Mouse (Mus musculus): ENCODE measurements around the gene Traf4. TPM values are rescaled to one million over a fixed set of nuclear protein-coding genes. Genes with fewer than 3 reads are reported as not detected.
A peak's percentile ranks its signal among the peaks of the same experiment; 100 is the strongest.

Gene Traf4
- polyA plus RNA-seq, 1 experiment from 2014 or later, result 101 TPM

DNA sequence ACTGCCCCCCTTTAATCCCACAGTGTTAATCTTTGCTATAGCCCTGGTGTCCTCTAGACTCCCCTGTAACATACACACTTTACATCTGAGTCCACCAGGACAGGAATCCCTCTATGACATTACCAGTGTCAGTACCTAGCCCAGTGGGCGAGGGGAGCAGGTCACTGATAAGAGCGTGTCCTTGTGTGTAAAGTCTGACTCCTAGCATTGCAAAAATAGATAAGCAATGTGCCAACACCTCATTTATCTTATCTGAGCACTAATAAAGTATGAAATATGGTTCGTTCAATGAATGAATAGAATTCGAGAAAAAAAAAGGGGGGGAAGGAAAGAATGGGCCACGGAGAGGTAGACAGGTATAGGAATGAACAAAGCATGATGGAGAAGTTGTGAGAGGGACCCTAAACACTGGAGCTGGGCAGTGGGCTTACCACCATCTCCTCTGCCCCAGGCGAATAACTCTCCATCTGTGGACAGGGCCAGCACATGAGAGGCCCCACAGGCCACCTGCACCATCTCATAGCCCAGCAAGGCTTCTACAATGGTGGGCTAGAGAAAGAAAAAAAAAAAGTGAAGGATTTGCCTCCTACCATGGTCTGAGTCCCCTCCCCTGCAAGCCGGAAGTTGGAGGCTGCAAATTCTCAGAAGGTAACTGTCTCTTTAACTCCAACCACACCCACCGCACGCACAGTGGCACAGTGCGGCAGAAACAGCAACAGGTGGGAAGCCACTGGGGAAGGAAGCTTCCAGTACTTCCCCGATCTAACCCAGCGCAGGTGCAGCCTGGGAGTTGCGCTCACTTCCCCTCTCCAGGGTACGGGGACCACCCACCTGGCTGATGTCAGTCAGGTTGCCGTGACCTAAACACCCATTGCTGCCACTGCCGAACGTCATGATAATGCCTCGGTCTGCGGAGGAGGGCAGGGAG is 3.4 kb upstream of the Traf4 start:
- TF ChIP-seq CTCF (IDR thresholded peaks at IDR 0.05), result no peak
- no peaks in the 10 kb centered on the region for H3K27me3 ChIP-seq
- CTCF ChIA-PET, result interaction anchor here (1.1 to 3.7 kb wide), 2 partner anchors 8 to 18 kb away, joined by 3 to 16 read pairs; partner anchors contain the start of genes Nek8 and Tlcd1
- in situ Hi-C loops (cut with MboI; ENCODE audit: low pct_unique_long_range_greater_than_20kb), result no loop called here
- POLR2A ChIA-PET, result no interaction called here
- DNase-seq (ENCODE audit: low read depth, low spot score), result no peak
- no peak for ATAC-seq

- no peaks in the 10 kb centered on the region for H3K27me3 ChIP-seq
- ChIA-PET POLR2A (interaction anchor here (0.6 kb wide), 1 partner anchor 10 kb away, joined by 3 read pairs; no protein-coding TSS in a partner anchor), CTCF (interaction anchor here (1.1 to 3.7 kb wide), 2 partner anchors 9 to 16 kb away, joined by 3 to 16 read pairs; partner anchors contain the start of genes Nek8 and Tlcd1)
- TF ChIP-seq CTCF (IDR thresholded peaks at IDR 0.05), result no peak
- no peak for ATAC-seq
- DNase-seq (ENCODE audit: low read depth, low spot score), result no peak
- in situ Hi-C loops (cut with MboI; ENCODE audit: low pct_unique_long_range_greater_than_20kb), result no loop called here
Measured at GRCm38 (mm10) chr11:78167257-78167959, 2.0 kb upstream of the Traf4 start.

DNA sequence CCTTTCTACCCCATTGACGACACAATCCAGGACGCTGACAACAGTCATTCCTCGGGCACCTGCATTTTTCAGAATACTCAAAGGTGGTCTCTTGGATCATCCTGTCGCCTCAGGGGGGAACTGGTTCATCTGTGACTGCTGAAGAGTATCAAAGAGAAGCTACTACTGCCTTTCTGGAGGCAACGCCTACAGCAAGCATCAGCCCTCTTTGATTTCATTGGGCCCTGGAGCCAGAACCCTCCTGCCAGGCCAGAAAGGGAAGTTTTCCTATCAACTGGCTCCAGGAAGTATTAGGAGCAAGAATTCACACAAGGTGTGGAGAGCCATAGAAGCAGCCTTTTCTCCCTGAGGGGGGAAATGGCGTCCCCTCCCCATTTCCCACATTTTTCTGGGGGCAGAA is 1.3 kb upstream of the Traf4 start:
- no peak for TF ChIP-seq CTCF (IDR thresholded peaks at IDR 0.05)
- POLR2A ChIA-PET, result interaction anchor here (4.8 kb wide), 1 partner anchor 9 kb away, joined by 50 read pairs; the partner anchor contains the start of genes Nek8 and Tlcd1
- no peak for ATAC-seq
- CTCF ChIA-PET, result interaction anchor here (3.7 kb wide), 1 partner anchor 10 kb away, joined by 16 read pairs; the partner anchor contains the start of genes Nek8 and Tlcd1
- in situ Hi-C loops (cut with MboI; ENCODE audit: low pct_unique_long_range_greater_than_20kb), result no loop called here
- DNase-seq (ENCODE audit: low read depth, low spot score), result no peak
- no peaks in the 10 kb centered on the region for H3K27me3 ChIP-seq

DNA sequence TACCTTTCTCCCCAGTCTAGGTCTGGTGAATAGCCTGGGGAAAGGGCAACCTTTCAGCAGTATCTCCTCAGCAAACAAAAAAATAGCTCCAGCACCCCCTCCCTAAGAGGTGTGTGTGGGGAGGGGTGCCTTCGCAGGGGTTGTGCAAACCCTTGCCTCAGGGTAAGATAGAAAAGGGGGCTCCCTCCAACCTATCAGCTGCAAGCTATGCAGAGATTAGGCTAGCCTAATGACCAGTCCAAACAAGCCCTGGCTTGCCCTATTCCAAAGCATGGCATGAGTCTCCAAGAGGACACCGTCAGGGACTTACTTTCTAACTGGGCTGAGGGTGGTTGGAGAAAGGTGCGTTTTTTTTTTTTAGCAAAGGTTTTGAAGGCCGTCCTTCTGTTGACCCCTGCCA is 772 bp upstream of the Traf4 start:
- ATAC-seq, result no peak
- no peaks in the 10 kb centered on the region for H3K27me3 ChIP-seq
- ChIA-PET POLR2A (interaction anchor here (4.8 kb wide), 1 partner anchor 9 kb away, joined by 50 read pairs; the partner anchor contains the start of genes Nek8 and Tlcd1), CTCF (interaction anchor here (3.7 kb wide), 1 partner anchor 11 kb away, joined by 16 read pairs; the partner anchor contains the start of genes Nek8 and Tlcd1)
- TF ChIP-seq CTCF (IDR thresholded peaks at IDR 0.05), result no peak
- DNase-seq (ENCODE audit: low read depth, low spot score), result no peak
- in situ Hi-C loops (cut with MboI; ENCODE audit: low pct_unique_long_range_greater_than_20kb), result no loop called here

DNA sequence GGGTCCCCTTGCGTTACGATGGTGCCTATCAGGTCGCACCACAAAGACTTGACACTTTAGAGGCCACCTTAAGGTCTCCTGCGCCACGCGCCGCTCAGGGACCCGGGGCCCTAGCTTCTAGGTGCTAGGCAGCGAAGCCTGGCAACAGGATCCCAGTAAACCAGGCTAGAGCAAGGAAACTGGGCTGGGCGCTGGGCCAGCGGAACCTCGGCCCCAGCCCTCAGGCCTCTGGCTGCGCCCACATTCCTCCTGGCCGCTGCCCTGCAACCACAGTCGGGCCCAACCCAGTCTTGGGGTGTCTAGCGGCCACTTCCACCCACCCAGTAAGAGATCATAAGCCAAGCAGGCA is 346 bp upstream of the Traf4 start:
- no peaks in the 10 kb centered on the region for H3K27me3 ChIP-seq
- DNase-seq (ENCODE audit: low read depth, low spot score), result no peak
- ChIA-PET POLR2A (interaction anchor here (4.8 kb wide), 1 partner anchor 10 kb away, joined by 50 read pairs; the partner anchor contains the start of genes Nek8 and Tlcd1), CTCF (interaction anchor here (3.7 kb wide), 1 partner anchor 11 kb away, joined by 16 read pairs; the partner anchor contains the start of genes Nek8 and Tlcd1)
- ATAC-seq, result peak; percentile 48
- no peak for TF ChIP-seq CTCF (IDR thresholded peaks at IDR 0.05)
- in situ Hi-C loops (cut with MboI; ENCODE audit: low pct_unique_long_range_greater_than_20kb), result no loop called here

- in situ Hi-C loops (cut with MboI; ENCODE audit: low pct_unique_long_range_greater_than_20kb), result no loop called here
- ATAC-seq, result no peak
- H3K27me3 ChIP-seq, result no peaks in the 10 kb centered on the region
- no peak for DNase-seq (ENCODE audit: low read depth, low spot score)
- TF ChIP-seq CTCF (IDR thresholded peaks at IDR 0.05), result no peak
- ChIA-PET CTCF (interaction anchor here (1.2 to 2.0 kb wide), 2 partner anchors 11 to 13 kb away, joined by 6 to 9 read pairs; partner anchors contain the start of genes Nek8 and Tlcd1), POLR2A (interaction anchor here (4.8 kb wide), 1 partner anchor 11 kb away, joined by 50 read pairs; the partner anchor contains the start of genes Nek8 and Tlcd1)
Measured at GRCm38 (mm10) chr11:78164604-78164923, 825 bp downstream of the Traf4 start.

DNA sequence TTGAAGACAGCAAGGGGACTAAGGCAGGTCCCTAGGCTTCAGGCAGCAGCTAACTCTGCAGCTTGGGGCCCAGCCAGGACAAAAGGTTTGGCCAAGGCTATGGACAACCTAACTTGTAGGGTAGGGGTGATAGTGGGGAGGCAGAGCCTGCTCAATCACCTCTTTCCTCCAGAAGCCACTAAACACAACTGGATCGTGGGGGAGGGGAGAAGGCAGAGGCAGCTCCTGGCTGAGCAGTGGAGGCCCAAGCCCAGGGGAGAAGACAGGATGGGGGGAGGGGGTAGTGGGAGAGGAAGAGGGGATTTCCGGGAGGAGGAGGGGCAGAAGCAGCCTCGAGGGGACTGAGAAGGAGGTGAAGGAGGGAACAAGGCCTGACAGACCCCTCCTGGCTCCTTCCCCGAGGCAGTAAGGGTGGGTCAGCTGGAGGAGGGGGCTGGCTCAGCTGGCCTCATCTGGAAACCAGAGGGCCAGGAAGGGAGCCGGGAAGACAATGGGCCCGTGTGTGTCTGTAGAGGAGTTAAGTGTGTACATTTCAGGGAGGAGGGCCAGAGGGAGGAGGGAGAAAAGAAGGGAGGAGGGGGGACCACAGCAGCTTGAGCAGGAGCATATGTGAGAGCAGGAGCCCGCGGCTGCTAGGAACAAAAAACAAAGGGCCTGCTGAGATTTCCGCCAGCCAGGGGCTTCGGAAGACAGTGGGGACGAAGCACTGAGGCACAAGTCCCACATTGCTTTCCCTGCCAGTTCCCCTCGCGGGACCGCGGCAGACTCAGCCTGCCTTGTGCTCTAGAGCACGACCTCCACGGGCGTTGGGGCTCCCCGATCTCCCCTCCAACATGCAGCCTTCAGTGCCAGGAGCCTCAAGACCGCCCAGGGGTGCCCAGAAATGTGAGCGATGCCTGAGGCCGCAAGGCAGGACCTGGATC is 1.4 kb downstream of the Traf4 start:
- no peaks in the 10 kb centered on the region for H3K27me3 ChIP-seq
- CTCF ChIA-PET, result interaction anchor here (1.2 to 2.0 kb wide), 2 partner anchors 12 to 14 kb away, joined by 6 to 9 read pairs; partner anchors contain the start of genes Nek8 and Tlcd1
- ATAC-seq (no peak), DNase-seq (ENCODE audit: low read depth, low spot score) (no peak)
- in situ Hi-C loops (cut with MboI; ENCODE audit: low pct_unique_long_range_greater_than_20kb), result no loop called here
- TF ChIP-seq CTCF (IDR thresholded peaks at IDR 0.05), result no peak
- POLR2A ChIA-PET, result interaction anchor here (0.7 to 4.8 kb wide), 5 partner anchors 8 to 118 kb away, joined by 3 to 50 read pairs (median 3); partner anchors contain the start of genes Nek8 and Tlcd1

DNA sequence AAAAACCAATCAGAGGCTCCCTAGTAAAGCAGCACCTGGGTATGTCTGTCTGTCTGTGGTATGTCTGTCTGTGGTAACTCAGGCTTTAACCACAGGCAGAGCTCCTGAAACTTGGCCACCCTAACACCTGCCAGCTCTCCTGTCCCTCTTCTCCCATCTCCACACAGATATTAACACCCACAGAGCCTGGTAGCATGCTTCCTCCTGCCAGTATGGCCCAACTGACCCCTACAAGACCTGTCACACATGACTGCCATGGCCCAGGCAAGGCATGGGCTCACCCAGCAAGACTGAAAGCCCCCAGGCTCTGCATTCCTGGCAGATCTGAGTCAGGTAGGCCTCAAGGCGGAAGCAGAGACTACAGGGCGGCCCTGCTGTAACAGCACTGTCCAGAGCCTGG is 2.3 kb downstream of the Traf4 start:
- DNase-seq (ENCODE audit: low read depth, low spot score), result no peak
- CTCF ChIA-PET, result interaction anchor here (2.0 kb wide), 1 partner anchor 13 kb away, joined by 9 read pairs; the partner anchor contains the start of genes Nek8 and Tlcd1
- POLR2A ChIA-PET, result interaction anchor here (0.7 to 4.8 kb wide), 5 partner anchors 8 to 118 kb away, joined by 3 to 50 read pairs (median 3); partner anchors contain the start of genes Nek8 and Tlcd1
- in situ Hi-C loops (cut with MboI; ENCODE audit: low pct_unique_long_range_greater_than_20kb), result no loop called here
- no peak for ATAC-seq
- TF ChIP-seq CTCF (IDR thresholded peaks at IDR 0.05), result no peak
- no peaks in the 10 kb centered on the region for H3K27me3 ChIP-seq

DNA sequence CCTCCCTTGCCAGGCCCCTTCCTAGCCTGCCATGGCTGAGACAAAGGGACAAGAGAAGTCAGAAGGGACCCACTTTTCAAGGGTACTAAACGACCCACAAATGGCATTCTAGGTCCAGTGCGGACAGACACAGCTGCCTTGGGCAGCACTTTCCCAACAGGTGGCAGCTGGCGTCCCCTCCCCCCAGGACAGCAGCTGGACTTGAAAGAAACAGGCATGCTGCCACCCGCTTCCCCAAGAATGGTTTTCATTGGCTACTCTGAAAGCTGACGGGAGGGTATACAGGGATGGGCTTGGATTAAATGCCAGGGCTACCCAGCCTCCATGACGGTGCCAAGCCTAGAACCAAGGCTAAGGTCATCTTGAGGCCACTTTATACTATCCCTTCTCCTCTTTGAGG is 2.9 kb downstream of the Traf4 start:
- H3K27me3 ChIP-seq, result no peaks in the 10 kb centered on the region
- no peak for TF ChIP-seq CTCF (IDR thresholded peaks at IDR 0.05)
- ATAC-seq (no peak), DNase-seq (ENCODE audit: low read depth, low spot score) (no peak)
- ChIA-PET POLR2A (interaction anchor here (4.8 kb wide), 1 partner anchor 13 kb away, joined by 50 read pairs; the partner anchor contains the start of genes Nek8 and Tlcd1), CTCF (no interaction called here)
- in situ Hi-C loops (cut with MboI; ENCODE audit: low pct_unique_long_range_greater_than_20kb), result no loop called here
